Mouse (Mus musculus) testis, adult 2 months (tissue): ENCODE results near the gene Myo1h.

Experiments
- CTCF ChIP-seq: fragments of 200-500 bp; IDR thresholded peaks from 2 replicates; pipeline ENCODE4 v1.5.1; 2012; ENCODE audit warnings: low read depth, mild to moderate bottlenecking, inconsistent platforms, low read length, moderate library complexity; ENCODE audit not compliant: control insufficient read depth, insufficient read depth, insufficient replicate concordance
- POLR2A ChIP-seq: fragments of 200-500 bp; IDR thresholded peaks from 2 replicates; pipeline ENCODE4 v1.6.1; 2012; ENCODE audit warnings: low read depth, mild to moderate bottlenecking, inconsistent platforms, low read length, moderate library complexity; ENCODE audit not compliant: control insufficient read depth

GRCm38 (mm10) chr5:114286102-114286501 is 2.9 kb upstream of the Myo1h start:
- peak; percentile 94 for TF ChIP-seq CTCF
- no peak for TF ChIP-seq POLR2A
